Mouse (Mus musculus): ENCODE data around the gene Mis18bp1. TPM values are rescaled to one million over a fixed set of nuclear protein-coding genes. Genes with fewer than 3 reads are reported as not detected.
"Not testable (repeated sequence)": the region's sequence is repeated elsewhere in the genome, so short reads cannot be mapped to it uniquely, and the experiment has no call there.

Mis18bp1 gene
- 8.2 and 9.1 TPM in 2 replicates for polyA plus RNA-seq (2015; fragmentation: Nextera tagmentation; extraction: Ambion mirVana)

DNA sequence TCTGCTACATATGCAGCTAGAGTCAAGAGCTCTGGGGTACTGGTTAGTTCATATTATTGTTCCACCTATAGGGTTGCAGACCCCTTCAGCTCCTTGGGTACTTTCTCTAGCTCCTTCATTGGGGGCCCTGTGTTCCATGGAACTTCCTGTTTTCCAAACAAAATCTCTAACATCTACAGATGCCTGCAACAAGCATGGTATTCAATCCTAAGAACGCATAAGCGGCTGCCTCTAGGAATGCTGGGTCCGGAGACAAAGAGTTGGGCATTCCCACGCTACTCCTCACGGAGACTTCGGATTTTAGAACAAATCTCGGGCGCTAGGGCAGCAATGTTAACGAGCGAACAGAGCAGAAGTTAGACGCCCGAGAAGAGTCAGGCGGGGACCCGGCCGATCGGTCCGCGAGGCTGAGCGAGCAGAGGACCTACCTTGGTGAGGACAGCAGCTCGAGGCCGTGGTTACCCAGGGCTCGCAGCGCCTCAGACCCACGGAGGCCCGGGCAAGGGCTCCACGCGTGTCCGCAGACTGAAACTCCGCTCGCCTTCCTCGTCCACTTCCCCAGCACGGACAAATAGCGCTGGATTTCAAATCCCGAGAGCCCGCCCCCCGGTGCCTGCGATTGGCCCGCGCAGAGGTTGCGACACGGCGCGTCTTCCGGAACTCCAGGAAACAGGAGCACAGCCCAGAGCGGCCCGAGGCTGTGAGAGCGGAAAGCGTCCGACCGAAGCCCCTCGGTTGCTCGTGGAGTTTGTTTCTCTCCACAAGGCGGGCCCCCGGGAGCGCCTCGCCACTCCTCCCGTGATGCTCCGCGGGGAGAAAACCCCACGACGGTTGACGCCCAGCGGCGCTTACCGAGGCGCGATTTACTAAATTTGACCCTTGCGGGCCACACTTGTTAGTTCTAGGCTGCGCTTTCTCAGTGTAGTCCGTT, at the start of gene Mis18bp1:
Gene Mis18bp1 (minus strand): TSS at position 584 of the 931 bp plus-strand sequence.
- Histone ChIP-seq H3K27ac (peak within 1 kb of the TSS; percentile 94), H3K9me3 (no peaks in the 10 kb centered on the region), H3K36me3 (replicated peaks) (no peaks in the 10 kb centered on the region), H3K27me3 (replicated peaks) (no peaks in the 10 kb centered on the region), H3K4me1 (0 out of 2 replicates have a peak, but pooled peaks cover 7% of the 10 kb centered on the region), H3K4me3 (peak within 1 kb of the TSS; percentile 65), H3K9ac (peak within 1 kb of the TSS; percentile 58), H3K4me2 (peak within 1 kb of the TSS; percentile 73)
- peak; percentile 100 for ATAC-seq (replicated peaks)
- WGBS: under 1% methylated on average over 70 of the region's 70 CpGs

DNA sequence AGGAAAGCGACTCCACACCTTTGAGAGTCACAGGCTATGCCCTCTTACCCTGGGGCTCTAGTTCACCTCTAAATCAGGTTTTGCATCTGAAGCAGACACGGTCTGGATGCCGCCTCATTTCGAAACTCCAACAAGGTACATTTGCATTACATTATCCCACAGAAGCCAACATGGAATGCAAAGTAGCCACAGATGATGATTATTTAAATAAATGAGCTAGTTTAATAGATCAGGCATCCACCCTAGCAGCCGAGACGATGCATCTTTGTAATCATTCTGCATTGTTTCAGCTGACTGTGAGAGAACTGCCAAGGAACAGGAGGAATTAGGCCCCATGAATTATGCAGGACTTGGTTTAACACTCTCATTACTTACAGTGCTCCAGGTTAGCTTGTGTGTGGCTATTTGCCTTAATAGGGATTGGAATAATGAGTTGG, 44.0 kb upstream of the Mis18bp1 start:
- Histone ChIP-seq H3K9ac (no peak overlapping the region), H3K36me3 (replicated peaks) (no peaks in the 10 kb centered on the region), H3K4me1 (peaks cover 9% of the 10 kb centered on the region), H3K9me3 (no peaks in the 10 kb centered on the region), H3K27me3 (replicated peaks) (no peaks in the 10 kb centered on the region), H3K4me2 (0 out of 2 replicates have a peak overlapping the region, but pooled peaks have one; percentile 4), H3K27ac (peak overlapping the region; percentile 58), H3K4me3 (no peak overlapping the region)
- ATAC-seq (replicated peaks): peak; percentile 92
- WGBS: 29% methylated on average over 6 of the region's 6 CpGs

DNA sequence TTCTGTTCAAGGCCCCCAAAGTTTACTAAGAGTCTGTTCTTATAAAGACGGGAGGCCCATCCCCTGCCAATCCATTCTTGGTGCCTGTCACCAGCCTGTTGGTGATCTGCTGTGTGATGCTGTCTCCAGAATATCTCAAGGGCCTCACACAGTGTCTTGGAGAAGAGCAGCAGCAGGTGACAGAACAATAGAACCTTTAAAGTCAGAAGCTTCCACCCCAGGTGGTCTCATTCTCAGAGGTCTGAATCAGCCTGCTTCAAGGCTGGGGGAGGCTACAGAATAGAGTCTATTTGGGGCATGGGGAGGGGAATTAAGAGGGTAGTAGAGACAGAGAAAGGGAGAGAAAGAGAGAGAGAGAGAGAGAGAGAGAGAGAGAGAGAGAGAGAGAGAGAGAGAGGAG, 34.0 kb upstream of the Mis18bp1 start:
- ATAC-seq (replicated peaks): no peak
- Histone ChIP-seq H3K36me3 (replicated peaks) (no peaks in the 10 kb centered on the region), H3K27ac (no peak overlapping the region), H3K4me1 (no peaks in the 10 kb centered on the region), H3K4me3 (no peak overlapping the region), H3K9me3 (no peaks in the 10 kb centered on the region), H3K9ac (no peak overlapping the region), H3K27me3 (replicated peaks) (no peaks in the 10 kb centered on the region), H3K4me2 (no peak overlapping the region)
- WGBS: 21% methylated on average over 1 of the region's 1 CpGs

DNA sequence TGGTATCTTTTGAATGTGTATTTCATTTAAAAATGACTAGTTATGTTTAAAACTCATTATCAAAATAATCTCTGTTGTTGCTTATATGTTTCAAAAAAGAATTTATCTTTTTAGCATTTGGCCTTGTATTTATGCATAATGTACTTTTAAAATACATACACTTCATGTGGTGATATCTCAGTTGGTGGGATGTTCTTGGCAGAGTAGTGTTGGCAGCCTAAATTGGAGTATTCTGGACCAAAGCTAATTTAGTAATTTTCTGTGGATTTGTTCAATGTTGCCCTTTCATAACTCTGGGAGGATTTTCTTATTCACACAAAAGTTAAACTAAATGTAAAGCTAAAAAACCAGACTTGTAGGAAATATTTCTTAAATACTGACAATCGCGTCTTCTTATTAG, 29.4 kb upstream of the Mis18bp1 start:
- H3K4me1 ChIP-seq: no peaks in the 10 kb centered on the region
- H3K4me2 ChIP-seq: no peak overlapping the region
- over 99% methylated on average over 2 of the region's 2 CpGs for WGBS
- H3K36me3 ChIP-seq (replicated peaks): no peaks in the 10 kb centered on the region
- no peaks in the 10 kb centered on the region for H3K27me3 ChIP-seq (replicated peaks)
- no peak overlapping the region for H3K27ac ChIP-seq
- ATAC-seq (replicated peaks): no peak
- no peak overlapping the region for H3K4me3 ChIP-seq
- H3K9me3 ChIP-seq: no peaks in the 10 kb centered on the region
- H3K9ac ChIP-seq: no peak overlapping the region

DNA sequence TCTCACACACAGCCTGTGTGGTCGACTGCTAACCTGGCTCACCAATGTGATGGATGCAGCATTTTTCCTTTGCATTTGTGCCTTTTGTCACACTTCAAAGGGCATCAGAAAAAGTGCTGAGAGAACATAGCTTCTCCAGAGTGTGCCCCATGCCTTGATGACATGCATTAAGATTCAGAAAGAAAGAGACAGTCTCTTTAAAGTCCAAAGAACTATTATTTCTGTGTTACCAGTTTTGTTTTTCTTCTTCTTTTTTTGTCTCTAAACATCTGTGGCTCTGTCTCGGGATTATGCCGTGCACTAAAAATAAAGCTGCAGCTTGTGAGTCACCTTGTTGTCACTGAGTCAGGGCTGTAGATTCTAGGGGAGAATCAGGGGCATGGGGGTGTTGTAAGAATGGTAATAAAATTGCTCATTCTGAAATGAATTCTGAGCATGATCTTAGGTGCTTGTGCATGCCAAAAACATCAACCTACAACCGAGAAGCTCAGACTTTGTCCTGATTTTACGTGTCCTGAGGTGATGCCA, 21.7 kb upstream of the Mis18bp1 start:
- WGBS: 67% methylated on average over 5 of the region's 5 CpGs
- H3K27me3 ChIP-seq (replicated peaks): no peaks in the 10 kb centered on the region
- H3K9me3 ChIP-seq: no peaks in the 10 kb centered on the region
- no peak overlapping the region for H3K4me3 ChIP-seq
- H3K27ac ChIP-seq: no peak overlapping the region
- H3K4me1 ChIP-seq: no peaks in the 10 kb centered on the region
- no peak overlapping the region for H3K4me2 ChIP-seq
- no peak overlapping the region for H3K9ac ChIP-seq
- ATAC-seq (replicated peaks): no peak
- H3K36me3 ChIP-seq (replicated peaks): no peaks in the 10 kb centered on the region

DNA sequence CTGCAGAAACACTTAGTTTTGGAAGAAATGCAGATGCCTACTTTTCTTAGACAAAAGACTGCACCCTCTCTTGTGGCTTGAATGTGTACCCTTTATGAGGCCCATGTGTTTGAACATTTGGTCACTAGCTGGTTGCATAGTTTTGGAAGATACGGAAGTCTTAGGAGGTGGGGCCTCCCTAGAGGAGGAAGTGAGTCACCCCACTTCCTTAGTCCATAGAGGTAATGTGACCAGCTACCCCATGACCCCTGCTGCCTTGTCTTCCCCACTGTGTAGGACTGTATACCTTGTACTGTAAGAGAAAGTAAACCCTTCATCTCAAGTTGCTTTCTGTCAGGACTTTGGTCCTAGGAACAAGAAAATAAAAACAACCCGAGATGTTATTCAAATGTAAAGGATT, 16.8 kb upstream of the Mis18bp1 start:
- Histone ChIP-seq H3K27me3 (replicated peaks) (no peaks in the 10 kb centered on the region), H3K9me3 (no peaks in the 10 kb centered on the region), H3K4me3 (no peak overlapping the region), H3K27ac (no peak overlapping the region), H3K4me2 (no peak overlapping the region), H3K4me1 (no peaks in the 10 kb centered on the region), H3K9ac (no peak overlapping the region), H3K36me3 (replicated peaks) (no peaks in the 10 kb centered on the region)
- WGBS: 80% methylated on average over 2 of the region's 2 CpGs
- ATAC-seq (replicated peaks): no peak

DNA sequence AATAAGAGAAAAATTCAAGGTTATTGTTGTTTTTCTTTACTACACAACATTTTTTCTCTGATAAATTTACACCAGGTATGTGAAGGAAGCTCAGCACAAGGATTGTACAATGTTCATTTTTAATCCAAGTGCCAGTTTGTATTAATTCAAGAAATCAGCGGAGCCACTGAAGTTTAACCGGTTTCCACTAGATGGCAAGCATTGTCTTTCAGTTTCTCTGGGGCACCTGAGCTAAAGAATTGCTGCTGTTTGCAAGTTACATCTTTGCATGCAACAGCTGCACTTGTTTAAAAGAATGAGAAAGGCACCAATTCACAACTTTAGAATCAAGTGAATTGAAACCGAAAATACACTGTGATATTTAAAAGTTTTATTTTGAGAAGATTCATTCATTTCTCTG, 15.0 kb upstream of the Mis18bp1 start:
- Histone ChIP-seq H3K27me3 (replicated peaks) (no peaks in the 10 kb centered on the region), H3K36me3 (replicated peaks) (no peaks in the 10 kb centered on the region), H3K9me3 (no peaks in the 10 kb centered on the region), H3K4me3 (no peak overlapping the region), H3K4me2 (no peak overlapping the region), H3K27ac (no peak overlapping the region), H3K9ac (no peak overlapping the region), H3K4me1 (no peaks in the 10 kb centered on the region)
- ATAC-seq (replicated peaks): no peak
- 54% methylated on average over 3 of the region's 3 CpGs for WGBS

DNA sequence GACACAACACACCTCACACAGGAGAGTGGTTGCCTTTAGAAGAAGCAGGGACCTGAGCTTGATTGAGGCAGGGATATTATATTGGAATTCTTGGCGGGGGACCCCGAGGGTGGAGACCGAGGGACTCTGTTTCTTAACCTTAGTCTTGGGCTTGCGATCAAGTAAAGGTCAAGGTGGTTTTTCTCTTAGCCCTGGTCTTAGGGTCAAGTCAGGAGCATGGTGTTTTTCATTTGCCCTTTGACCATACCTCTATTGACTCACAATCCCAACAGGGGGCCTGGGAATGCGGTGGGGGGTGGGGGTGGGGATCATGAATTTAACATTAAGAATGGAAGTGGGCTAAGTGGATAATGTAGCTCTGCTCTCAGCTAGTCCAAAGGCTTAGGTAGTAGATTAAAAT, 1.3 kb upstream of the Mis18bp1 start:
- WGBS: 91% methylated on average over 5 of the region's 5 CpGs
- no peak overlapping the region for H3K27ac ChIP-seq
- peak overlapping the region; percentile 65; the same call in 1 of the 2 replicates for H3K4me3 ChIP-seq
- no peak for ATAC-seq (replicated peaks)
- no peaks in the 10 kb centered on the region for H3K9me3 ChIP-seq
- H3K36me3 ChIP-seq (replicated peaks): no peaks in the 10 kb centered on the region
- H3K4me1 ChIP-seq: 0 out of 2 replicates have a peak, but pooled peaks cover 7% of the 10 kb centered on the region
- no peak overlapping the region; the same call in 1 of the 2 replicates for H3K4me2 ChIP-seq
- H3K27me3 ChIP-seq (replicated peaks): no peaks in the 10 kb centered on the region
- H3K9ac ChIP-seq: no peak overlapping the region

DNA sequence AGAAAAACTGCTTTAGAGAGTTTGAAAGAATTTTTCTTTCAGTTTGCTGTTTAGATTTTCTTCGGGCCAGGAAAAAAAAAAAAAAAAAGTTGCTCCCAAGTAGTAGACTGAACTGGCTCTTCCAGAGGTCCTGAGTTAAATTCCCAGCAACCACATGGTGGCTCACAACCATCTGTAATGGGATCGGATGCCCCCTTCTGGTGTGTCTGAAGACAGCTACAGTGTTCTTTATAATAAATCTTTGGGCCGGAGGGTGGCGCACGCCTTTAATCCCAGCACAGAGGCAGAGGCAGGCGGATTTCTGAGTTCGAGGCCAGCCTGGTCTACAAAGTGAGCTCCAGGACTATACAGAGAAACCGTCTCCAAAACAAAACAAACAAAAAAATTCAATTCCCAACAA, 555 bp upstream of the Mis18bp1 start:
- WGBS: 29% methylated on average over 8 of the region's 8 CpGs
- not testable (repeated sequence) for H3K9me3 ChIP-seq; H3K27me3 ChIP-seq (replicated peaks); H3K36me3 ChIP-seq (replicated peaks); H3K4me1 ChIP-seq
- Histone ChIP-seq H3K9ac (peak overlapping the region; percentile 58), H3K4me3 (peak overlapping the region; percentile 65), H3K27ac (peak overlapping the region; percentile 94), H3K4me2 (peak overlapping the region; percentile 73)
- peak; percentile 62 for ATAC-seq (replicated peaks)

DNA sequence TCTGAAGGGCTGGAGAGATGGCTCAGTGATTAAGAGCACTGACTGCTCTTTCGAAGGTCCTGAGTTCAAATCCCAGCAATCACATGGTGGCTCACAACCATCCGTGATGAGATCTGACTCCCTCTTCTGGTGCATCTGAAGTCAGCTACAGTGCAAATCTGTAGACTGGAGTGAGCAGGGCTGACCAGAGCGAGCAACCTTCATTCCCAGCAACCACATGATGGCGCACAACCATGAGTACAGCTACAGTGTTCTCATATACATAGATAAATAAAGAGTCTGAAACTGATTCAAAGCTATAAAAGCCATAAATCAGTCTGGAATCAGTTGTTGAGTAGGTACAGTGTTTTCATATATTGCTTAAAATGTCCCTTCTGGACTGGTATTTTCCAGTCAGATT, 36.3 kb downstream of the Mis18bp1 start:
- not testable (repeated sequence) for H3K4me1 ChIP-seq; H3K4me2 ChIP-seq; ATAC-seq (replicated peaks); H3K36me3 ChIP-seq (replicated peaks); H3K9me3 ChIP-seq; H3K9ac ChIP-seq; H3K4me3 ChIP-seq; H3K27ac ChIP-seq; H3K27me3 ChIP-seq (replicated peaks)
- 93% methylated on average over 4 of the region's 4 CpGs for WGBS

DNA sequence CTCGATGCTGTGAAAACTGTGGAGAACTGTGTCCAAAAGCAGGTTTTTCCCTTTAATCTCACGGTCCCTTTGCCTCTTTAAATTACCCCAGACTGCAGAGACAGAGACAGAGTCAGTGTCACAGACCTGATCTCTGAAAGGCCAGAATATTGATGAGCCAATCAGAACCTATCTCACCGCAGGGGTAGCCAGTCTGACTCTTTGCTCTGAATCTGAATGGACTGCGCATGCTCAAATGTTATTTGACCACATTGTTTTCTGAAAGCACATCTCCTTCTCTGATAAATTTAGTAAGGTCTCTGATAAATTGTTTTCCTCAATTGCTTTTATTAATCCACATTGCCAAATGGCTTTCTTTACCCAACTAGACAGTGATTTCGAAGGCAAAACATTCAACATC, 53.0 kb downstream of the Mis18bp1 start:
- H3K9ac ChIP-seq: no peak overlapping the region
- H3K4me2 ChIP-seq: no peak overlapping the region
- no peaks in the 10 kb centered on the region for H3K4me1 ChIP-seq
- H3K36me3 ChIP-seq (replicated peaks): peaks cover 21% of the 10 kb centered on the region
- no peaks in the 10 kb centered on the region for H3K9me3 ChIP-seq
- H3K4me3 ChIP-seq: no peak overlapping the region
- ATAC-seq (replicated peaks): no peak
- WGBS: 94% methylated on average over 5 of the region's 5 CpGs
- H3K27me3 ChIP-seq (replicated peaks): no peaks in the 10 kb centered on the region
- H3K27ac ChIP-seq: no peak overlapping the region

DNA sequence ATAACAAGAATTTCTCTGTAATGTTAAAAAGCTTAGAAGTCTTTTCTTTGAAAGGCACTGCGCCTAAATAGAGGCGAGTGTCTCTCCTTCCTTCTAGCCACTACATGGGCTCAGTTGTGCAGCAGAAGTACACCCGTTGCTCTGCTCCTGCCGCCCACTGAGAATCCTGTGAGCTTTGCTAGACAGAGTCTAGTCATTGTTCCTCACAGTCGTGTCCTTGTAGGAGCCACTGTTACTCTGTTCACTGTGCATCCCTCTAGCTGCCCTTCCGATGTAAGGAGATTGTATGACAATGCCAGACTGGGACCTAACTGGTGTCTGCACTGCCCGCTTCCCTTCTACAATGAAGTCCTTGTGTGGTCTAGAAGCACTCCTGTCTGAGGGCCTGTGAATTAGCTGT, 53.4 kb downstream of the Mis18bp1 start:
- no peak overlapping the region for H3K4me2 ChIP-seq
- no peaks in the 10 kb centered on the region for H3K9me3 ChIP-seq
- H3K36me3 ChIP-seq (replicated peaks): peaks cover 21% of the 10 kb centered on the region
- H3K9ac ChIP-seq: no peak overlapping the region
- H3K27ac ChIP-seq: no peak overlapping the region
- ATAC-seq (replicated peaks): no peak
- no peak overlapping the region for H3K4me3 ChIP-seq
- whole genome bisulfite sequencing: 82% methylated on average over 7 of the region's 7 CpGs
- no peaks in the 10 kb centered on the region for H3K4me1 ChIP-seq
- H3K27me3 ChIP-seq (replicated peaks): no peaks in the 10 kb centered on the region
